Mouse (Mus musculus): ENCODE measurements around the gene Etfa. TPM values are rescaled to one million over a fixed set of nuclear protein-coding genes. Genes with fewer than 3 reads are reported as not detected.

The Etfa gene
- 59.7 and 66.5 TPM in 2 replicates for polyA plus RNA-seq (2012; rRNA removed)

GRCm38 (mm10) chr9:55512027-55512543, at the start of gene Etfa:
TSS of gene Etfa (minus strand) at chr9:55512243.
- under 1% methylated on average over 47 of the region's 47 CpGs for whole genome bisulfite sequencing
- peak; percentile 95 for DNase-seq (ENCODE audit: low read depth, low spot score)

DNA sequence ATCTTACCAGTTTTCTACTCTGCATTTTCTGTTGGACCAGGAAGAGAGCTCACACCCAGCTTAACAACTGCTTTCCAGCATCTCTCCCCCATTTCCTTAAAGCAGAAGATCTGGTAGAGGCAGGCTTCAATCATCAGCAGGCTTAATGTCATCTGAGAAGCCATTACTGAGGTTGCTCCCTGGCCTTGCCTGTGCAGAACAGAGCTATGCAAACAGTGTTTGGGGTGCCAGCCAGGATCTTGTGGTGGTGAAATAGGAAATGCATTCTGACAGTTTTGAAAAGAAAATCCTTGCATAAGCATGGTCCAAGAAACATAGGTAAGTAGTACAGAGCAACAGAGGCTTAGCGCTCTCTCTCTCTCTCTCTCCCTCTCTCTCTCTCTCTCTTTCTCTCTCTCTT, 48.9 kb upstream of the Etfa start:
- WGBS = 100% methylated on average over 1 of the region's 1 CpGs

GRCm38 (mm10) chr9:55554986-55555385, 42.9 kb upstream of the Etfa start:
- no peak for DNase-seq (ENCODE audit: low read depth, low spot score)
- 67% methylated on average over 1 of the region's 1 CpGs for WGBS

More for the DNA sequence above, 48.9 kb upstream of the Etfa start:
- no peak for DNase-seq (ENCODE audit: low read depth, low spot score)

GRCm38 (mm10) chr9:55549302-55549890, 37.4 kb upstream of the Etfa start:
- no peak for DNase-seq (ENCODE audit: low read depth, low spot score)
- 51% methylated on average over 16 of the region's 16 CpGs for WGBS

DNA sequence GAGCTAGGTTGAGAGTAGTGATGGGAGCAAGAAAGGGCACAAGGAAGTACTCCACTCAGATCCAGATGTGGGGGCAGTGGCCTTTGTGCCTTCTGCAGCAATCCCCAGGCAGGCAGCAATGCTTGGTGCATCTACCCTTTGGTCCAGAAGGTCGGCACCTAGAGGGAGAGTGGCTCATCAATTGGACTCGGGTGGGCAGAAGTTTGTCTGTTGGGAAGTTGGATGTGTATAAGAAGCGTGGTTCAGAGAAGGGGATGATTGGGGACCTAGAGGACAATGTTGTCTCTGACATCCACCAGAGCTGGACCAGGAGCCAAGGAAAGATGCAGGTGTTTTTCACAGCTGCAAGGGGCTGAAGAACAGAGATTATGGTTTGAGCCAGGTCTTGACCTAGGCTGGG, 36.8 kb upstream of the Etfa start:
- WGBS = 58% methylated on average over 3 of the region's 3 CpGs
- no peak for DNase-seq (ENCODE audit: low read depth, low spot score)

DNA sequence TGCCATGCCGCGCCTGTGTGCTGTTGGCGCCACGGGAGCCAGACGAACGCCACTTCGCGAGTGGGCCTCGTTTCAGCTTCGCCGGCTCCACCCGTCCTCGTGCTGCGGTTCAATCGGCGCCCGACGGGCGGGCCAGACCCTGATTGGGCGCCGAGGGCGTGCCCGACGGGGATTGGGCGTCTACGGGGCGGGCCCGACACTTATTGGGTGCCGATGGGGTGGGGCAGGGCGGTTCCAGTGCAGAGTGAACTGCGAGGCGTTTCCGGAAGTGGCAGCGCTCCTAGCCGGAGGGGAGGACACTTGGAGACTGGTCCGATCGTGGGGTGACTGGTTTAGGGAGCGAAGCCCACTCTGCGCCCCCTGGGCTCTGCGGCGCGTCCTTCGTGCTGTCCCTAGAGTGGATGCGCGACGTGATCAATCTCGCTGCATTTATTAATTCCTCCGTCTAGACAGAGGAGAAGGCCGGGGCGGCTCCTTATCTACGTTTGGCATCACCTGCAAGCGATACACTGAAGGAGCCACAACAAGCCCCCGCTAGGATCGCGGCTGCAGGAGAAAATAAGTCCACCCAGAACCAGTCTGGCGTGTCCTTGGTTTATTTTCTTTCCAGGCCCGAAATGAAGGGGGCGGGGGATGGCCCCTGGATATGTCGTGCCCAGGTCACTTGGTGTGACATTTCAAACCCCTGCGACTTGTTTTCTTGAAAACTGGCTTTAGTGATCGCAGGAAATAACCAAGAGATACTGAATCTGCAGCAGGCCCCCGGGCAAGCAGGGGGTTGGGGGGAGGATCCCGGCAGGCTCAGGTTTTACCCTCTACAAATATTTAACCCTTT, 34.4 kb upstream of the Etfa start:
- 18% methylated on average over 63 of the region's 63 CpGs for WGBS

GRCm38 (mm10) chr9:55545556-55546175, 33.6 kb upstream of the Etfa start:
- WGBS = 20% methylated on average over 41 of the region's 41 CpGs

More for the DNA sequence above, 34.4 kb upstream of the Etfa start:
- no peak for DNase-seq (ENCODE audit: low read depth, low spot score)

DNA sequence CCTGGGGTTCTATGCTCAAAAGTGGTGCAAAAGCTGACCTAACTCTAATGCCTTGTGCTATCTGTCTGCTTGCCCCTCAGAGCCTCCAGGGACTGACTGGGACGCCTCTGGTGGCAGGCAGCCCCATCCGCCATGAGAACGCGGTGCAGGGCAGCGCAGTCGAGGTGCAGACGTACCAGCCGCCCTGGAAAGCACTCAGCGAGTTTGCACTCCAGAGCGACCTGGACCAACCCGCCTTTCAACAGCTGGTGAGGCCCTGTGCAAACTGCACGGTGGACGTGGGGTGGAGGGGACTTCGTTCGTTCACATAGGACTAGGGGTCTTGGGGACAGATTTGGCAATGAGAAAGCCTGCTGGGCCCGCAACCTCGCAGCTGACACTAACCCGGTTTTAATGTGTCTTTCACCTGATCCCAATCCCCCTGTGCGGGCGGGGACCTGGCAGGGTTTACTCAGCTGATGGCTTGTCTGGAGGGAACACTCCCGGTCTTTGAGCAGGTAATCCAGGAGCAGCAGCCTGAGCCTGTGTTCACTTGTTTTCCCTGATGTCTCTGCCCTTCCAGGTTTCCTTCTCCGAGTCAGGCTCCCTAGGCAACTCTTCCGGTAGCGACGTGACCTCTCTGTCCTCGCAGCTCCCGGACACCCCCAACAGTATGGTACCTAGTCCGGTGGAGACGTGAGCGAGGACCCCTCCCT, 33.0 kb upstream of the Etfa start:
- 19% methylated on average over 30 of the region's 30 CpGs for WGBS
- no peak for DNase-seq (ENCODE audit: low read depth, low spot score)

More at GRCm38 (mm10) chr9:55545556-55546175, 33.6 kb upstream of the Etfa start:
- no peak for DNase-seq (ENCODE audit: low read depth, low spot score)

- 12% methylated on average over 46 of the region's 46 CpGs for WGBS
These were observed 31.8 kb upstream of the Etfa start for GRCm38 (mm10) chr9:55543703-55544401.

DNA sequence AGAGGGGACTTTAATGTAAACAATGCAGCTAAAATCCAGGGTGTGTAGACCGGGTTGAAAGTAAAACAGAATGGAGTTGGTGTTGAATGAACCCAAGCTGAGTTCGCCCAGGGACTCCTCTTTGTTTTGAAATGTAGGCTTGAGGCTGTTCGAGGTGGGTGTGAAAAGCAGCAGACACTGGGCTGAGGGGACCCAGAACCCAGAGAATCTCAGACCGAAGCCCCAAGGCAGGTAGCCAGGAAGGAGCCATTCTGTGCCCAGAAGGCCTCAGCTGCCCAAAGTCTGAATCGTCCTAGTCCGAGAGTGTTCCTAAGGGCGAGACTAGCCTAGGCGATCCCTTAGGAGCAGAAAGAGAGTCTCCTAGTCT, 31.3 kb upstream of the Etfa start:
- DNase-seq (ENCODE audit: low read depth, low spot score) = no peak
- 31% methylated on average over 8 of the region's 8 CpGs for WGBS

More at GRCm38 (mm10) chr9:55543703-55544401, 31.8 kb upstream of the Etfa start:
- DNase-seq (ENCODE audit: low read depth, low spot score) = no peak

DNA sequence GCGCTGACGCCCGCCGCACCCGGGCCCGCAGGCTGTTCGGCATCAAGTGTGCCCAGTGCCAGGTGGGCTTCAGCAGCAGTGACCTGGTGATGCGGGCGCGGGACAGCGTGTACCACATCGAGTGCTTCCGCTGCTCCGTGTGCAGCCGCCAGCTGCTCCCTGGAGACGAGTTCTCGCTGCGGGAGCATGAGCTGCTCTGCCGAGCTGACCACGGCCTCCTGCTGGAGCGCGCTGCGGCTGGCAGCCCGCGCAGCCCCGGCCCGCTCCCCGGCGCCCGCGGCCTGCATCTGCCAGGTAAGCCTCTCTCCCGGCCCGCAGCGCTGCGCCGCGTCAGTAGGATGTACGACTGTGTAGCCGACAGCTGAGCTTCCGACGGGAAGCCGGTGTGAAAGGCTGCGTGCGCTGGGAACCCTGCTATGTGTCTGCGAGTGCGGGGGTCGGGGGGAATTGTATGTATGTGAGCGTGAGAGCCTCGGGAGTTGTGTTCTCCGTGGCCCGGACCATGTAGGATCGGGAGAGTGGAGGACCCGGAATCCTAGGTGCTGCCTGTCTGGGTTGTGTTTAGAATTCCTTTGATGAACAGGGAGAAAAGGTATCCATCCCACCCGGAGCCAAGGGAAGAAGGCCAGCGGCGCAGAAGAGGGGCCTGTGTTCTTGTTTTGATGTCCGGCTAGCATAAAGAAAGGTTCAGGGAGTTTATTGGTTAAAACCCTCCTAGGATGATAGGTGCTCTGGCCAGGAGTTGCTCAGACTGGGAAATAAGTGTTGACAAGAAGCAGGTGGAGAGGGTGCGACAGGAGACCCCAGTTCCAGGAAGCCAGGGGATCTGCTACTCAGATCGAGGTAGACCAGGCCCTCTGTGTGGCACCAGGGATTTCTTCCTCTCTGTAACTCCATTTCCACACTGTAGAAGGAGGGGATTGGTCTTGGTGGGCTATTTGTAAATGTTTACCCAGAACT, 30.6 kb upstream of the Etfa start:
- WGBS = 8% methylated on average over 59 of the region's 59 CpGs
- DNase-seq (ENCODE audit: low read depth, low spot score) = no peak

DNA sequence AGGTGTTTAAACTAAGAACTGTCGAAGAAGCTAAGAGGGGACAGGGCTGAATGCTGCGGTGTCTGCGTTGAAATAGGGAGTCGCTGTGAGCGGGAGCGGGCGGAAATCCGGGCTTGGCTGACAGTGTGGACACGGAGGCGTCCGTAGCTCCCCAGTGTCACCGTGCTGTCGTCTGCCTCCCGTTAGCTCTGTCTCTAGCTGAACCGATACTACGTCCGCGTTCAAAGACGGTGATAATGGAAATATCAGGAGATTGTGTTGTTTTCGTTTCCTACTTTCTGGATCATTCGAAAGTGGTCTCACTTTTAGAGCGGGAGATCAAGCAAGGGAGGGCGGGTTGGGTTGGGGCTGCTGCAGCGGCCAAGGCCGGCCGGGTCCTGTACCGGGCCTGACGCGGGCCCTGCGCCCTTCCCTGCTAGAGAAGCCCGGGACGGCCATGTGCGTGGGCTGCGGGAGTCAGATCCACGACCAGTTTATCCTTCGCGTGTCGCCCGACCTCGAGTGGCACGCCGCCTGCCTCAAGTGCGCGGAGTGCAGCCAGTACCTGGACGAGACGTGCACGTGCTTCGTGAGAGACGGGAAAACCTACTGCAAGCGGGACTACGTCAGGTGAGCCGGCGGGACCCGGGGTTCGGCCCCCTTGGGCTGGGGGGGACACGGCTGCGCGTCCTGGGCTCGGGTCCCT, 29.8 kb upstream of the Etfa start:
- no peak for DNase-seq (ENCODE audit: low read depth, low spot score)
- 3% methylated on average over 59 of the region's 59 CpGs for WGBS

DNA sequence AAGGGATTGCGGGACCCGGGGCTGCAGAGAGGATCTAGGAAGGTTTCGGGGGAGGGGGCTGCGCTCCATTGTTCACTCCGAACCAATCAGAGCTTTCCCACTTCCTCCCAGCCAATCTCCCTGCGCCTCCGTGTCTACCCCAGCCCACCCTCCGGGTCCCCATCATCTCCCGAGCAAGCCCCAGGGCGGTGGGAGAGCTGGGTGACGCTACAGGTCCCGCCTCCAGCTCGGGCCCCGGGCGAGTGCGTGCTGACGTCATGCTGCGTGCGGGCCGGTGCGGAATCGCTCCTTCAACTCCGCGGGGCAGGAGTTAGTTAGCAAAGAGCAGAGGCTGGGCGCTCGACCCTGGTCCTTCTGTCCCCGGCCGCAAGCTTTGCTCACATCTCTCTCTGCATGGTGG, 28.8 kb upstream of the Etfa start:
- WGBS = 2% methylated on average over 28 of the region's 28 CpGs
- no peak for DNase-seq (ENCODE audit: low read depth, low spot score)

DNA sequence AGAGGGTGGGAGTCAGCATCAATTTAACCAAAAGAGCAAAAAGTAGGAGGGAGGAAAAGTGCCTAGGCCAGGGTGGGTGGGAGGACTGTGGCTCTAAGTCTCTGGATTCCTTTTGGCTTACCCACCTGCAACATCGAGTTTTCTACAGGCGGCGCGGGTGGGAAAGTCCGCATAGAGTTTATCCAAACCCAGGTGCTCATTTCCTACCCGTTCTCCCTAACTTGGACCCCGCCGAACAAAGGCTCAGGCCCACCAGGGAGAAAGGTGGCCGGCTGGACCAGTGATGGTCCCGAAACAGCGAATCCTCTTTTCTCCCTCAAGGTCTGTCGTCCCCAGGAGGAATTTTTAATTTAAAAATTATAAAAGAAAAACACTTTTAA, 28.3 kb upstream of the Etfa start:
- DNase-seq (ENCODE audit: low read depth, low spot score) = no peak
- 6% methylated on average over 12 of the region's 12 CpGs for whole genome bisulfite sequencing

DNA sequence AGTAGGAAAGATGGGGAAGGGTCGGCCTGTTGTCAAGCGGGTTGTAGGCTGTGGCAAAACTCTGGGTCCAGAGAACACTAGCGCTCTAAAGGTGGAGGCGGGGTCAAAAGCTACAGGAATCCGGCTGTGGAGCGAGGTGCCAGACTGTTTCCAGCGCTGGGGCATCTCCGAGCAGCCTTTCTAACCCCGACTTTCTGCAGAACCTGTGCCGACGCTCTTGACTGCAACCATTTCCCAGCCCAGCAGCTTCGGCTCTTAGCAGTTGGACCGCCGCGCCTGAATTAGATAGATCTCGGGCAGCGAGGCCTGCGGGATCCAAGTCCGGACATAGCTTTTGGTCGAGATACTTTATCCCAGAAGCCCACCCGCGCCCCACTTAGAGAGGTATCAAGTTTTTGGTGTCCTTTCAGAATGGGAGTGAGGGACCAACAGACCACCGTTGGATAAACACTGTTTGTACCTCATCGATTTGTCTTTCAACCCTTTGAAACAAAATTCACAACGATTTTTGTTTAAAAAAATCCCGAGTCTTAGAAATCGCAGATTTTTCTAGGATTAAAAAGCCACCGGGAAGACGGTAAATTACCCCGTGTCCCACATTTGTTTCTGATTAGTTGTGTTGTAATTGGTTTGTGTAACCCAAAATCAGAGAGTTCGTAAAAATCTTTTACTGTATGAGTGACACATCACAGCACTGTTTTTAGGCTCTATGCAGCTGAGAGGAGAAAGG, 27.8 kb upstream of the Etfa start:
- 9% methylated on average over 31 of the region's 31 CpGs for WGBS
- no peak for DNase-seq (ENCODE audit: low read depth, low spot score)

DNA sequence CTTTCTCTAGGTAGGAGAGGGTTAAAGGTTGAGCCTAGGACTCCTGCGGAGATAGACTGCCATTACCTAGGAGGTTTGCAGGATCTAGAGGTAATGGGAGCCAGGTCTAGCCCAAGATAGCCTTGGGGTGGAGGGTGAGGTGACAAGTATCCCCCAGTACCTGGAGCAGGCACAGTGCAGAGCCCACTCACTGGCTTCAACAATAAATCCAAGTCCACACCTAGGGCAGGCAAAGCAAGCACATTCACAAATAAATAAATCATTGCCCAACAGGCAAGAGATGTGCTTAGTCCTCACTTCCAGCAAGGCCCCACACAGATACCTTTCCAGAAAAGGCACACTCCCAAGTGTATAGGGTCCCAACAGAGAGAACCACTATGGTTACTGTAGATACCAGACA, 27.0 kb upstream of the Etfa start:
- 48% methylated on average over 1 of the region's 1 CpGs for WGBS
- no peak for DNase-seq (ENCODE audit: low read depth, low spot score)

- DNase-seq (ENCODE audit: low read depth, low spot score) = no peak
- WGBS = 18% methylated on average over 4 of the region's 4 CpGs
These were observed 26.3 kb upstream of the Etfa start, which contains the start of gene Isl2 for GRCm38 (mm10) chr9:55538377-55538776. TSS of gene Isl2 (plus strand) at chr9:55538672.

All from large intestine, adult 2 months (tissue).